Mouse (Mus musculus): ENCODE measurements around the gene Prkar2a.

The Prkar2a gene

GRCm38 (mm10) chr9:108753326-108753725 is 64.2 kb downstream of the Prkar2a start:
- DNase-seq: peak; percentile 72

DNA sequence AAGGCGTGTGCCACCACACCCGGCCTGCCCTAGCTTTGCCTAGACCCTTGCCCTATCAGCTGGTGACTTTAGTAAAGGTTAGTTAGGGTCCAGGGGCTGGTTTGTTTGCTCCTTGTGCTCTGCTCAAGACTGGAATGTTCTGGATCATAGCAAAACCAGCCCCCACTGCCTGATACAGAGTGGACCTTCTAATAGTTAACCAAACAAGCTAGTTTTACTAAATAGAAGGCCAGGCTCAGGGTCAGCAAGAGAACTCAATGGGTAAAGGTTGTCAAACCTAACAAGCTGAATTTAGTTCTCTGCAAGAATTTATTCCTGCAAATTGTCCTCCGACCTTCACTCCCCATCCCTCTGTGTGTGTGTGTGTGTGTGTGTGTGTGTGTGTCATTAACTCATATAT is 64.9 kb downstream of the Prkar2a start:
- DNase-seq: no peak

- DNase-seq: no peak
Observed at GRCm38 (mm10) chr9:108754423-108754822, 65.3 kb downstream of the Prkar2a start.

- no peak for DNase-seq
Observed at GRCm38 (mm10) chr9:108757406-108757805, 68.3 kb downstream of the Prkar2a start.

GRCm38 (mm10) chr9:108759121-108759520 is 70.0 kb downstream of the Prkar2a start:
- no peak for DNase-seq

DNA sequence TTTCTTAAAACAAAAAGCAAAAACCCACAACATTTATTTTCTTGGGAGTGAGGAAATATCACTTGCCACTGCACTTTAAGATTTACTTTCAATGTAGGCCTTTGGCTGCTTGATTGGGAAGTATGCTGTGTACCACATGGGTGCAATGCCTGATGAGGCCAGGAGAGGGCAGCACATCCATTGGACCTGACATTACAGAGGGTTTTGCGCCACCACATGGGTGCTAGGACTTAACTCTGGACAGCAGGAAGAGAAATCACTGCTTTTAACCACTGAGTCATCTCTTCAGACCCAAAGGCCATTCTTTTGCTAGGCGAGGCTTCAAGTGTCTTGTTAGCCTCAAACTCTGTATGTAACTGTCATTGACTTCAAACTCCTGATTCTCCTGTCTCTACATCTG is 70.7 kb downstream of the Prkar2a start:
- no peak for DNase-seq

DNA sequence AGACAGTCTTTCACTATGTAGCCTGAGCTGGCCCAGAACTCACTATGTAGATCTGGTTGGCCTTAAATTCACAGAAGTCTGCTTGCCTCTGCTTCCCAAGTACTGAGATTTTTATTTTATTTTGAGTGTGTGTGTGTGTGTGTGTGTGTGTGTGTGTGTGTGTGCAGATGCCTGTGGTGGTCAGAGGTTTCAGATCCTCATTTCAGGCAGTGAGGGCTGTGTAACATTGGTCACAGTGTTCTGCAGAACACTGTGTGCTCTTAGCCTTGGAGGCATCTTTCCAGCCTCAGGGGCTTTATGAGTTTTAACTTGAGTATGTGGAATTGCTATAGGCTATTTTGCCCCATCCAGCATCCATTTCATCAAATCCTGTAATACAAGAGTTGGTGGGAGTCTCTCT is 72.4 kb downstream of the Prkar2a start:
- no peak for DNase-seq

GRCm38 (mm10) chr9:108764971-108765370 is 75.9 kb downstream of the Prkar2a start:
- no peak for DNase-seq

GRCm38 (mm10) chr9:108776614-108777013 is 87.5 kb downstream of the Prkar2a start:
- no peak for DNase-seq

DNA sequence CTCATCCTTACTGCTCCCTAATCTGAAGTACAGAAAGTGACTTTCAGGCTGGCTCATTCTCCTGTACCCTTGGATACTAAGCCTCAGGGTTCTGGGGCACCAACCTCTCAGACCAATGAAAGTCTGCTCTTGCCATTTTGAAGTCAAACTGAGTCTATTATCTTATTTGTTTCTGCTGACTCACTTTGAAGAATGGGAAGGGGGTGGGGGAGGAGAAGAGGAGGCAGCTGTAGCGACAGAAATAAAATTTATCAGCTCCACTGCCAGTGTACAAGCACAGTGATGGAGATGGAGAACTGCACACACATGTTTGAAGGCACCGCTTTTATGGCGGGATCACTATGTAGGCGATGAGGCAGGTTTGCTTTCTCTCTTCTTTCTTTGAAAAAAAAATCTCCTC is 88.2 kb downstream of the Prkar2a start:
- no peak for DNase-seq

DNA sequence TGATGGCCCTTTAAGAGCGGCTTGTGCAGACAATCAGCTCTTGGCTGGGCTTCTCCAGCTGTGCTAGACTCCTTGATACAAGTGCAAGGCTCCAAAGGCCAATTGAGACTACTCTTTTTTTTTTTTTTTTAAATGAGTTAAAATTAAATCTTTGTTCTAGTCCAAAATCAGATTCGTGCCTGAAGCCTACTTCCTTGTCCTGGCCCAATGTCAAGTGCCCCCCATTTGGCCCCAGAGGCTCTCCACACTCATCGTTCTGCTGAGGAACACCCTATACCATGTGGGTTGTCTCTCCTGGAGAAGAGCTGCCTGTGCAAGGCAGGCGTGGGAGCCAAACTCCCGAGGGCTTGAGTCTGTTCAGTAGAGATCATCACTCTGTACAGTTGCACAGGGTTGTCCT is 91.8 kb downstream of the Prkar2a start:
- DNase-seq: no peak

GRCm38 (mm10) chr9:108781891-108782290 is 92.8 kb downstream of the Prkar2a start:
- no peak for DNase-seq

DNA sequence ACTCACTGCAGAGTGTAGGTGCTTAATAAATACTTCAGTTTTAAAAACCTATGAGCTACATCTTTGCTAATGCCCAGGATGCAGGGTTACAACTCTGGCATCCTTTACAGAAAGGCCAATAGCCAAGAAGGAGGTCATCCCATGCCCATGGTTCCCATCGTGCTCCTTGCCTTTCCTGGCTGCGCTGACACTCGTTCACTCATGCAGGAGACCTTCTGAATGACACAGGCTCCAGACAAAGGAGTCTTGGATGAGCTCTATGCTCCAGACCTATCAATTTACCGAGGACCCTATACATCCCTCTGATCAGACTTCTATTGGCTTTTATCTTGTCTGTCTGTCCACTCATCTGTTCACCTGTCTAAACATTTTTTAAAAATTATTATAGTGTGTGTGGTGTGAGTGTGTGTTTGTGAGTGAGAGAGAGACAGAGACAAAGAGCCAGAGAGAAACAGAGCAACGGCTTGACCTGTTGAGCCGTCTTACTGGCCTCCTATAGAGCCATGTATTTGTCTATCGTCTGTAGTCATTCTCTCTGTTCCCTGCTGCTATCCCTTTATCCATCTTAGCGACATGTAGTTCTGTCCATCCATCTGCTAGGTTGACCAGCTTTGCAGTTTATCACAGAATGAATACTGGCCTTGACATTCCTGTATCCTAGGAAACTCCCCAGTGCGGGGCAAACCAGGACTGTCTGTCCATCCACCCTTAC is 93.9 kb downstream of the Prkar2a start:
- DNase-seq: no peak

DNA sequence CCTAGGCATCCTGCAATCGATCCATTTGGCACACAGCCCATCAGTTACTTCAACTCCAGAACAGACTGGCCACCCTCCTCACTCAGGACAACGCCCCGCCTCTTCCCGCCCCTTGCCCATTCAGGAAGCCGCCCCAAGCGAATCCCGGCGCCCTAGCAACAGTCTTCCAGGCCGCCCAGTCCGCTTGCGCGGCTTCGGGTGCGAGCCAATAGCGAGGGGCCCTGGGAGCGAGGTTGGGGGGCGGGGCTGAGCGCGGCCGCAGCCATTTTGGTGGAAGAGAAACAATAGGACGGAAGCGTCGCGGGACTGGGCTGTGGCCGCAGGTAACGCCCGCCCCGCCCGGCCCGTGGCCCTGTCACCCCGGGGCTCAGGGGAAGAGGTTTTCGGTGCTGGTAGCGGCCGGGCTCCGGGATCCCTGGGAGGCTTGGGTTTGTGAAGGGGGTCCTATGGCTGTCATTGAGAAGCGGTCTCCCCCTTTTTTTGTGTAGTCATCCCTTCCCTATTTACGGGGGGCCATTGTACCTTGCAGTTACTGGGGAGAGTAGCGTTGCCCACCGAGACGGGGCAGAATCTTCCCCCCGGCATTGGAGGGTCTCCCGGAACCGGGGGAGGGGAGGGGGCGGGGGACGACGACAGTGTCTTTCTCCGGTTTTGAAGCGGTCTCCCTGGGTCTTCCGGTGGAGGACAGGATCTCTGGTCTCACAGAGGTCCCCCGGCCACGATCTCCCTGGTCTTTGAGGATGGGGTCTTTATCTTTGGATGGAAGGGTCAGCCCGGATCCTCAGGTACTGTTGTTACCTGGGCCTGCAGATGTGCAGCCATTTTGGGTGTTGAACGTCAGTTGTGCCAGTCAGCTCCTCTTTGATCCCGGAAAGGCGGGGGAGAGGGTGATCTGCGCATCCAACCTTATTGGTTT is 94.7 kb downstream of the Prkar2a start, which contains the start of gene Ip6k2:
Ip6k2 (plus strand) TSS at position 249 of the 916 bp plus-strand sequence.
- DNase-seq: peak; percentile 95

- DNase-seq: no peak
Observed at GRCm38 (mm10) chr9:108785416-108785815, 96.3 kb downstream of the Prkar2a start.

GRCm38 (mm10) chr9:108786494-108786893 is 97.4 kb downstream of the Prkar2a start:
- no peak for DNase-seq

GRCm38 (mm10) chr9:108787080-108787479 is 98.0 kb downstream of the Prkar2a start:
- no peak for DNase-seq

DNA sequence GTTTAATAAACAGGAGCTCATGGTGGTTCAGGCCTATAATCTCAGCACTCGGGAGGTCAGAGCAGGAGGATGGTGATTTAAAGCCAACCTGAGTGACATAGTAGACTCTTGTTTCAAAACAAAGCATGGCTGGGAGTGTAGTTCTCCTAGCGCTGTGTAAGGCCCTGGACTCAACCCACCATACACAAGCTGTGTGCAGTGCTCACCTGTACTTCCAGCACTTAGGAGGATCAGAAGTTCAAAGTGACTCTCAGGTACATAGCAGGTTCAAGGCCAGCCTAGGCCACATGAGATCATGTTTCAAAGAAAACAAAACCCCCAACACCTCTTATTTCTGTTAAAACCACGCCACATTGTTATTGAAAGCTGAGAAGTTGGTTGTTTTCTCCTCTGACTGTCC is 99.6 kb downstream of the Prkar2a start:
- no peak for DNase-seq

- DNase-seq: no peak
Observed at GRCm38 (mm10) chr9:108792307-108792706, 103.2 kb downstream of the Prkar2a start.

DNA sequence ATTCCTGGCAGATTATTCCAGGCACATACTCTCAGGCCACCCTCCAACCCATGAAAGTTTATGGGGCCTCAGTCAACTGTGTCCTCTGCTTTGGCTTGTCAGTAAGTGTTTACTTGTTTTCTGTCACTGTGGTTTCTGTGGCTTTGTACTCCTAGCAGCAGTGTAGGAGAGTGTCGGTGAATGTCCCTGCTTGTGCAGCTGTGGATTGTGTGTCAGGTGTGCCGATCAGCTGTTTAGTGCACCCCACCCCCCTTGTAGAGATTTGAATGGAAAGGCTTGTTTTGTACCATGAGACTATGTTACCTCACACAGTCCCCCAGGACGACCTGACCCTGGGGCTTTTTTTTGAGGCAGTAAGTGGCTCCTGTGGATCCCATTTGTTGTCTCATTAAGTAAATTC is 103.6 kb downstream of the Prkar2a start:
- DNase-seq: no peak

- no peak for DNase-seq
Observed at GRCm38 (mm10) chr9:108795281-108795680, 106.2 kb downstream of the Prkar2a start.

- no peak for DNase-seq
Observed at GRCm38 (mm10) chr9:108795762-108796161, 106.6 kb downstream of the Prkar2a start.

DNA sequence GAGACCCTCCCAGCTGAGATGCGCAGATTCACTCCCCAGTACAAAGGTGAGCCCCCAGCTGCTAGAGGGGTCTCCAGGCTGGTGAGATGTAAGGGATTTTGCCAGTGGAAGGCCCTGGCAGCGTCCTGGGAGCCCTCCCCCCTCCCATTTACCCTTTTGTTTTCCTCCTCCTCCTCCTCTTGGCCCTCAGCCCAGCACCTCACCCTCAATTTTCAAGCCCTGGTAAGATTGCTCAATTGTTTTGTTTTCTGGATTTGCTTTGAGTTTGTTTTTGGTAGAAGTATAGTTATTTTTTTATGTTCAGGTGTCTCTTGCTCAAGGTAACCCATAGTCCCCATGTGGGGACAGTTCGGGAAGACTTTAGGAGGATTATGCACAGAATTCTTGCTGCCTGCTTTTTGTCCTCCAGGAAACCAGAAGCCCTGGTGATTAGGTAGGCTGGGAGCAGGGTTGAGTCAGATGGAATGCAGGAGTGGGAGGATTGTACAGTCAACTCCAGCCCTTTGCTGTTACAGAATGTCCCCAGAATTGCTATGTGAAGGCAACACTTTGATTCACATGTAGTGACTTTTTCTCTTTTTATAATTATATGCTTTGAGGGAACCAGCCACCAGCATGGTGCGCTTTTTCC is 107.4 kb downstream of the Prkar2a start:
- no peak for DNase-seq

DNA sequence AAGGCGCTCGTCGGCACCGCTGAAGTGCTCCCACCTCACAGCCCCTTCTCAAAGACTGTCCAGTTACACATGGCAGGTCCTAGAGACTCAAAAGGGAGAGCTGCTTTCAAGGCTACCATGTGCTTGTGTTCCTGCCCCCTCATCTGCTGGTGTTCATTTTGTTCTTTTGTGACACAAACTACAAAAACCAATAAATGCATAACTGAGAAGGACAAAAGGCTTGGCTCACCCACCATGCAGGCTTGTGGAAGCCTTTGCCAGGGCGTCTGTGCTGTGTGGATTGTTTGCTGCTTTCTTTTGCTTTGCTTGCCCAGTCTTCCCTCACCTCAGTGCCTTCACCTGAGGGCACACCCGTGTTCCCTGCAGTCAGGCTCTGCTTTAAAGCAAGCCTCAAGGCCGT is 108.4 kb downstream of the Prkar2a start:
- no peak for DNase-seq

All from cerebellum, adult 11 months (tissue).